Mouse (Mus musculus): Measurements from ENCODE around the gene Ano9.

The Ano9 gene

DNA sequence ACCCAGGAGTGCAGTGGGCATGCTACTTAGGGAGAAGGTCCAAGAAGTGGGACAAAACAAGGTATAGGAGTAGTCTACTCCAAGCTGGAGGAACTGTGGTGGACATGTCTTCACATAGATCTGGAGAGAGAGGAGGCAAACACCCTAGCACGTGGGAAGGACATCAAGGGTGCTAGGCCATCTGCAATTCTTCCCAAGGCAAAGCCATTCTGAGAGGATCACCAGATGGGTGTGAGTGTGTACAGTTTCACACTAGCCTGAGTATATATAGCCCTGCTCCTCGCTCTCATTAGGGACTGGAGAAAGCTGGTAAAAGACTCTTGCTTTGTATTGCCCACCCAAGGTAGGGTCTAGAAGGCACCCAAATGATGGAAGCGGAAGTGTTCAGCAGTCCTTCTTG lies 54.3 kb downstream of the Ano9 start:
- no peak for DNase-seq (ENCODE audit: low read depth, low spot score)

DNA sequence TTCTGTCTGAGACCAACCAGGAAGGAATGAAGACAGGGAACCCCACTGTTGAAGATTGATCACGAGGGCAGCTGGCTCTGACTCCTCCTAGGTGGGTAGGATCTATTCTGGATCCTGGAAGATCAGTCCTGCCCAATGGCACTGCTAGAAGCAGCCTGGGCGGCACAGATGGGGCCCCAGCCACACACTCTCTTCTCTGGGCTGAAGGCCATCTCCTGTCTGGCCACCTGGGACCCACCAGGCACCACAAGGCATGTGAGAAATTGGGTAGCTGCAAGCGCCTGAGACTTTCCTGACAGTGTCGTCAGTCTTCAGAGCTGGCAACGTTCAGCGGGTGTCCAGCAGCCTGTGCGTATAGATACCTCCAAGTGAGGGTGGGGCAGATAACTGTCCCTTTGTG lies 55.1 kb downstream of the Ano9 start:
- no peak for DNase-seq (ENCODE audit: low read depth, low spot score)

DNA sequence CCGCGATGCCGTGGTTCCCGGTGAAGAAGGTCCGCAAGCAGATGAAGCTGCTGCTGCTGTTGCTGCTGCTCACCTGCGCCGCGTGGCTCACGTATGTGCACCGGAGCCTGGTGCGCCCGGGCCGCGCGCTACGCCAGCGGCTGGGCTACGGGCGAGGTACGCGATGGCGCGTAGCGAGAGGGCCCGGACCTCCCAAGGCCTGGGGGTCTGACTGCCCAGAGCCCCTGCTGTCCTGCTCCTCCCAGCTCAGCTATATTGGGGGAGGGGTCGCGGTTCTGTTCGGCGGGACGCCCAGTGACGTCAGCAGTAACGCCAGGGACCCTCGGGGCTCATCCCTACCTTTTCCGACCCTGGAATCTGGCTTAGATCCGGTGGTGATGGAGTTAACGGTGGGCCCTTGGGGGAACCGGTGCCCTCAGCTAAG lies 56.3 kb downstream of the Ano9 start:
- DNase-seq (ENCODE audit: low read depth, low spot score) = no peak

DNA sequence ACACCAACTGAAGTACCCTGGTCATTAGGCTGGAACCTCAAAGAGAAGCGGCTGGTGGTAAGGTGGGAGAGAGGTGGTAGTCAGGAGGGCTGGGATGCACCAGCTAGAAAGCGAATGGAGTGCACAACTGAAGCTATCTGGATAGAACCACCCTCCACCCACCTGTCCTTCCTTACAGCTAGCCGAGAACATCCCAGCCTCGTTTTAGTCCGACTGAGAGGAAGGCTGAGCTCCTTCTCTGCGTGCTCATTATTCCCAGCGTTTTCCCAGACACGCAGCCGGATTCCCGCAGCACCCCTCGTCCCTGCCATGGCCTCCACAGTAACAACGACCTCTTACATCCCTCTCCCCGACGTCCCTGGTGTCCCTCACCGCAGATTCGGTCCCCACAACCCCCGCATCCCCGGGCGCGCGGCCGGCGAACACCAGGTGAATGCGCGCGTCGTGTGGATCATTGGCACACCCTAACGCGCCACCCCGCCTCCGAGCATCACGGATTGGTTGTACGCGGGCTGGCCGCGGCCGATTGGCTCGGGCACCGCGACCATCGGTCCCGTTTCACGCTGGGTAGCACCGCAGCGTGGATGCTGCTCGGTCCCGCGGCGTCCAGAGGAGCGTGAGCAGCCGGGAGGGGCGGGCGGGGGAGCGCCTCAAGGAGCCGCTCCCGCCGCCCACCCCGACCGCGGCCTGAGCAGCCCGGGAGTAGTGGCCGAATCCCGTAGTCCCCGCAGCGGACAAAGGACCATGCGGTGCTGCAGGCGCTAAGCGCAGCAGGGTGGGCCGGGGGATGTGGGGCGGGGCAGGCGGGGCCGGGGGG lies 57.0 kb downstream of the Ano9 start, which contains the start of gene B4galnt4:
B4galnt4 (plus strand) TSS at position 679 of the 817 bp plus-strand sequence.
- DNase-seq (ENCODE audit: low read depth, low spot score) = peak; percentile 88

DNA sequence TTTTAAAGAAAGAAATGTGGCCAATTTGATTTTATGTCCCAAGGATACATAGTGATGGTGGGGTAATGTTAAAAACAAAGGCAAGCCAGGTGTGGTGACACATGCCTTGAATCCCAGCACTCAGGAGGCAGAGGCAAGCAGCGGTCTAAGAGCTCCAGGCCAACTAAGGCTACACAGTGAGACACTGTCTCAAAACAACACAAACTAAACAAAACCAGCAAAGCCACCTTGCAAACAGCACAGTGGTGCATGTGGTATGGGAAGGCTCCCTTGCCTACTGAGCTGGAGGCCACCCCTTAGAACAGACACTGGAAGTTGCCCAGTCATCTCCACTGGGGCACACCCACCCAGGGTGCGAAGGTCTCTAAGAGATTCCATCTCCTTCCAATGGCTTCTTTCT lies 57.7 kb downstream of the Ano9 start:
- no peak for DNase-seq (ENCODE audit: low read depth, low spot score)

DNA sequence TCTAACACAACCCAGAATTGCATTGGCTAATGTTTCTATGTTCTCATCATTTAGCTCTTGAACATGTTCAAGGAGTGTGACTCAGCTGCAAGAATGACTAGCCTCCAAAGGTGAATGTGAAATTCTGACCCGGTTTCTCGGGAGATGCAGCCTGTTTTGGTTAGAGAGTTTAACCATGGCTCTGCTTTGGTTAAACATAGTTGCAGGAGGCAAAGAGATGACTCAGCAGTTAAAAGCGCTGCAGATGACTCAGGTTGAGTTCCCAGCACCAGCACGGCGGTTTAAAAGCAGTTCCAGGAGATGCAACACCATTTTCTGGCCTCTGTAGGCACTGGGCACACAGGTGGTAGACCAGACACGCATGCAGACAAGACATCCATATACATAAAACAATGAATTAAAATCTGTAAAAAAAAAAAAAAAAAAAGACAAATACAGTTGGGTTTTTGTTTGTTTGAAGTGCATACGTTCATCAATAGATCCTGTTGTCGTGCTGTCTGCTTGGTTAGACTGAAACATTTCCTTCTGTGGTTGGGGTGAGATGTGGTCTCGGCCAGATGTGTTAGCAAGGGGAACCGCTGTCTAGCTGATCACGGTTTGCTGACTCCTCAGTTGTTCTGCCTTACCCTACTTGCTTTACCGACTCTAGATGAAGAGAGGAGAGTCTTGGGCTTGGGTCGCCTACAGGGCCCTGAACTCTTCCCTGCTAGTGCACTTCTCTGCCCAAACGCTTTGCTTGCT lies 58.8 kb downstream of the Ano9 start:
- no peak for DNase-seq (ENCODE audit: low read depth, low spot score)

DNA sequence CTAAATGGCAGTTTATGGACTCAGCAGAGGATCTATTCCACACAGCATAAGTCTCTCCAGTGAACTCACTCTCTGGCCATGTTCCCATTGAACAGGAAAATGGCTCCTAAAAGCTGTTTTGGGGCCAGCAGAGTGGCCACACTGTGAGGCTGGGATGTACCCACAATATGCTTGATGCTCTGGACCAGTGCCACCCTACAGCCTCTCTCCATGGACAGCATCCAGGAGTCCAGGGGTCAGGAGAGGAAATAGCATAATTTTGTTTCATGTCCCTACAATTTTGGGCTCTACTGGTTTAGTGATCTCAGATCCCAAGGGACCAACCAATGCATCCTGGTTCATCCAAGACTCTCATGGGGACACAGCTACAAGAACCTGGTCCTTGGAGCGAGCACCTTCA lies 60.1 kb downstream of the Ano9 start:
- no peak for DNase-seq (ENCODE audit: low read depth, low spot score)

DNA sequence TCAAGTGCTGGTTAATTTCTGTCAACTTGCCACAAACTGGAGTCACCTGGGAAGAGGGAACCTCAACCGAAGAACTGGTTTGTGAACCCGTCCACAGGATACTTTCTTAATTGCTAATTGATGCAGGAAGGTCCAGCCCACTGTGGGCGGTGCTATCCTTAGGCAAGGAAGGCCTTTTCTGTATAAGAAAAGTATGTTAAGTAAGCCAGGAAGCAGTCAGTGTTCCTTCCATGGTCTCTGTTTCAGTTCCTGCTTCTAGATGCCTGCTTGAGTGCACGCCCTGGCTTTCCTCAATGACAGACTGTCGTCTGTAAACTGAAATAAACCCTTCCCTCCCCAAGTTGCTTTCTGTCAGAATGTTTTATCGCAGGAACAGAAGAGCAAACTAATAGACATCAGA lies 60.6 kb downstream of the Ano9 start:
- no peak for DNase-seq (ENCODE audit: low read depth, low spot score)

DNA sequence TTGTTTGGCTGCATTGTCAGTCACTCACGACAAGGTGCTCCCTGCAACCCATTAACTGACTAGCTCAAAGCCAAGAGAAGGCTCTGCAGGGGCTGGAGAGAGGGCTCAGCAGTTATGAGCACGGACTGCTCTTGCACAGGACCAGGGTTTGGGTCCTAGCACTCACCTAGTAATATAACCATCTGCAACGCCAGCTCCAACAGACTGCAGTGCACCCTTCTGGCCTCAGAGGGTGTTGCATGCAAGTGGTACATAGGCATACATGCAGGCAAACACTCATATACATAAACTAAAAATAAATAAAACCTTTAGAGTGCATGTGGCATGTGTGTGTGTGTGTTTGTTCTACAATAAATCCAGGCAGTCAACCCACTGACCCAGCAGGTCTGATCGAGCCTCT lies 61.8 kb downstream of the Ano9 start:
- no peak for DNase-seq (ENCODE audit: low read depth, low spot score)

DNA sequence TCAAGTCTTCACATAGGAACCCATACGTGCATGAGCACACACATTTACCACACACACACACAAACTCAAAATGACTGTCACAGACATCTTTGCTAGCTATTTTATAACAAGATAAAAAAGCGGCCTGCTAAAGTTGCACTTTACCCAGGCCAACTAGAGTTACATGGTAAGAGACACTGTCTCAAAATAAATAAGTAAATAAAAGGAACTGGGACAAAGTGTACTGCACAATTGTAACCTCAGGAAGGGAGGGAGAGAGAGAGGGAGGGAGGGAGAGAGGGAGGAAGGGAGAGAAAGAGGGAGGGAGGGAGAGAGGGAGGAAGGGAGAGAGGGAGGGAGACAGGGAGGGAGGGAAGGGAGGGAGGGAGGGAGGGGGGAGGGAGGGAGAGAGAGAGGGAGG lies 65.2 kb downstream of the Ano9 start:
- DNase-seq (ENCODE audit: low read depth, low spot score) = no peak

DNA sequence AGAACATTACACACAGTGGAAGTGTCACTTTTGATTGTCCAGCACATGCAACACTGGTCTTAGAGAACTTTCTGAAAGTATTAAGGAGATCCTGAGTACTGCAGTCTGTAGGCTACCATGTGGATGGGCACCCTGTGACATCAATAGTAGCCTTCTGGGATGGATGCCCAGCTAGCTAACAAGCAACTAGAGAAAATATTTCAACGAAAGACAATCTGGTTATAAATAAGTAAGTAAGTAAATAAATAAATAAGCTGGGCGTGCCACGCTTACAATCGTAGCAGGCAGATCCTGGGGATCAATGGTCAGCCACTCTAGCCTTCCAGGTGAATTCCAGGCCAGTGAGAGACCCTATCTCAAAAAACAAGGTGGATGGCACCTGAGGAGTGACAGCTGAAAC lies 65.6 kb downstream of the Ano9 start:
- DNase-seq (ENCODE audit: low read depth, low spot score) = no peak
